Mouse (Mus musculus) spleen, adult 2 months (tissue): ENCODE measurements around the gene Tubb4b.

Source experiments
- CTCF ChIP-seq: fragments of 200-500 bp; IDR thresholded peaks from 2 replicates; pipeline ENCODE4 v1.5.1; 2011; ENCODE audit warnings: mild to moderate bottlenecking, inconsistent platforms; ENCODE audit not compliant: insufficient read depth, insufficient read length, insufficient replicate concordance; ENCODE audit errors: extremely low read depth
- POLR2A ChIP-seq: fragments of 200-500 bp; IDR thresholded peaks from 2 replicates; pipeline ENCODE4 v1.6.1; 2011; ENCODE audit warnings: low read depth, low read length, inconsistent platforms

GRCm38 (mm10) chr2:25193330-25193770 lies 31.2 kb downstream of the Tubb4b start:
- no peak for TF ChIP-seq POLR2A
- peak; percentile 95; the same call in 1 of the 2 replicates for TF ChIP-seq CTCF
